Mouse (Mus musculus) kidney, adult 18-20 months (tissue): Measurements from ENCODE around the gene Tmem132a.

Experiments used
- DNase-seq: peaks from one replicate; pipeline ENCODE4 v3.0.0; 2021

The Tmem132a gene

DNA sequence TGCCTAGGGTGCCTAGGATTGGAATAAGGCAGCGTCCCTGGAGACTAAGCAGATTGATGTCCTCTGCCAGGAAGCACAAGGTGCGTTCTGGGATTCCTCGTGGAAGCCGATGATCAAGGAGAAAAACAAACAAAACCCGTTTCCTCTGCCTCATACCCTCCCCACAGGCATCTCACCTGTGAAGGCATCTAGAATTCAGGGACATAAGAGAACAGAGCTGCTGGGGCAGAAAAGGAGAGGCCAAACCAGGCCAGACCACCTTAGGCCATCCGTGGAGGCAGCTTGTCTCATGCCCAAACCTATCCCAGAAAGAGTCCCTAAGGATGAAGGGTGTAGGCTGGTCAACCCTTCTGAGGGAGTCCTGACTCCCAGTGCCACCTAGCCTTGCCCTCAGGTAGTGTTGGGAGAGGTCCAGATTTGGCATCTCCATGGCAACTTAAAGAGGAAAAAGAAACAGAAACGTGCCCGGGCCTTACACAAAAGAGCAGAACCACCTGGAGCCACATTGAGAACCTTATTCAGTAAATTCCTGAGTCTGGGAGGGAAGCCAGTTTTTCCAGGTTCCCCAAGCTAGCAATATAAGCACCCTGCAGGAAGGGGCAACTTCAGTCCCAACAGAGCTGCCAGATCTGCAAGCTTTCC is at the start of gene Tmem132a:
TSS of gene Tmem132a (minus strand) at position 55 of the 642 bp plus-strand sequence.
- no peak for DNase-seq

DNA sequence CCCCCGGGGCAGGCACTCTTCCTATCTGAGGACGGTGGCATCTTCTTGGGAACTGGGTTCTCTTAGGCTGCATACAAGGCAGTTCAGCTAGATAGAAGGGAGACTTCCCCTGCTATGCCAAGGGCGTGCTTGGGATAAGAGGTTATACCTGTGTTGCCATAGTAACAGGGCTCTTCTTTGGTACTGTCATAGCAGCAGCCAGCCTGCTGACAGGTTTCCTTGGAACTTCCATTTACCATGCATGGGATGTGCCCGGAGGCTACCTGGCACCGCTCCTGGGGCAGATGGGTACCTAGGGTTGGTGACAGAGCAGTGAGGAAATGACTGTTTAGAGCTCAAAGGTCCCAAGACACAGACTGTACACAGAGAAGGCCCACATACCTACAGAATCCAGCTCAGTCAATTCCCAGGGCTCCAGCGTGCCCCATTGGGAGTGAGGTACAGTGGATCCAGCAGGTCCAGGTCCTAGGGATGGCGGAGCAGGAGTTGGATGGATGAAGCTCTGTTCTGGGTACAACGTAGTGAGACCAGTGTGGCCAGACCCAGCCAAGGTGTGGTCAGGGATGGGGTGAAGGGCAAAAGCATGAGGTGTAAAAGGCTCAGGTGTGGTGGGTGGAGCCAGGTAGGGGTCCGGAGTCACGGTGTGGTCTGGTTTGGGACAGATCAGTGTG is 48.7 kb upstream of the Tmem132a start:
- DNase-seq, result no peak

DNA sequence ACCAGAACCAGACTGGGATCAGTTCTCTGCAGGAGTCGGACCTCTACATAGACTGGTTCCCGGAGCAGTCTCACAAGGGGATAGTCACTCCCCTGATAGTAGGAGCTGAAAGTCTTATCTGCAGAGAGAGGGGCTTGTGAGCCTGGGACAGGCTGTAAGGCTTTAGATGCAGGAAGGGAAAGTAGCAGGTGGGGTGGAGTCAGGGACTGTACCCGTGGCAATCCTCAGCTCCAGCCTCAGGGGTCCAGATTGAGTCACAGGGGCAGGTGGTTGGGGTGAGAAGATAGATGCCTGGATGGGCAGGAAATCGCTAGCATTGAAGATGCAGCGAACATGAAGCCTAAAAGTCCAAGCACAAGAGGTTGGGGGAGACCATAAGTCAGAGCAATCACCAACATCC is 46.8 kb upstream of the Tmem132a start:
- DNase-seq, result no peak

GRCm38 (mm10) chr19:10914870-10915269 is 45.1 kb upstream of the Tmem132a start:
- DNase-seq, result no peak

DNA sequence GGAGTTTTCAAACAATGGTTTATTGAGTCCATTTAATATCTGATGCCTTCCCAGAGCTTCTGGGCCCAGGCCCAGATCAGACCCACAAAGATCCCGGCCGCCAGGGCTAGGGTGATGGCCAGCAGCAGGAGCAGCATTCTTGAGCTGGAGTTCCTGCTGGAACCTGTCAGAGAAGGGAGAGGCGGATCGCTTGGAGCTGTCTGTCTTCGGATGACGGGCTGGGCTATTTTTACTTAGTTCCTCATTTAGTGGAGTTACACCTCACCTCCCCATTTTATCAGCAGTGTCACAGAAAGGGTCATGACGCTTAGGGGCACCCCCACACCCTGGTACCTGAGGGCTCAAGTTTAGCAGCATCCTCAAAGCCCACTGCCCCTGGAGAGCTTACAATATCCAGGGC is 44.6 kb upstream of the Tmem132a start:
- DNase-seq, result no peak

GRCm38 (mm10) chr19:10909087-10909721 is 39.5 kb upstream of the Tmem132a start:
- DNase-seq, result no peak

- peak; percentile 72 for DNase-seq
These were observed 38.2 kb upstream of the Tmem132a start for GRCm38 (mm10) chr19:10907891-10908290.

GRCm38 (mm10) chr19:10905728-10906000 is 35.9 kb upstream of the Tmem132a start:
- no peak for DNase-seq

DNA sequence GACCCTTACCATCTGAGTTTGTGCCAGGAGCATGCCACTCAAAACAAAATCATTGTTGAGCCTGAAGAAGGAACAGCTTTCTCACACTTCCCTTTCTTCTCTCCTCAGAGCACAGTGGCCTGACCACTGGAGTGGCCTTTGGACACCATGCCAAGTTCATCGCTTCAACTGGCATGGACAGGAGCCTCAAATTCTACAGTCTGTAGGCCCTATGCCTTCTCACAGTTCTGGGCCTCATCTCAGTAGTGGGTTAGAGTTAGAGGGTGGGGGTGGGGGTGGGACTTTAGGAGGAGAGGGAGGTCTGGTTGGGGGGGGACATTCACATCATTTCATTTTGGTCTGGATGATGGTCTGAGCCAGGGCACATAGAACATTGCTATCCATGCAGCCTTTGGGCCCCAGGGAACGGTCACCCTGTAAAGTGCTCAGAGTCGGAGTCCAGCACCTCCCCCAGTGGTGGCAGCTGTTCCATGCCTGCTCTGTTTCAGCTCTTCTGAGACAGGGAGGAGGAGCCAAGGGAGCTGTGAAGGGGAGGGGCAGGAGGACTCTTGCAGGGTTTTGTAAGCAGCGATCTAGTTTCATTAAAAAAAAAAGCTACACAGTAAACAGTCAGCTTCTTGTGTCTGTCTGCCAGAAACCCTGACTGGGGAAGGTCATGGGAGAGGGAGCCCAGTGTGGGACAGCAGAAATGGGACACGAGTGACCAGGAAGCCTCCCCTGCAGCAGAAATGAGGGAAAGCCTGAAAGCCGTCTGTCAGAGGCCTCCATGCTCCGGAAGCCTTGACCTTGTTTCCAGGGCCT is 35.4 kb upstream of the Tmem132a start:
- DNase-seq, result peak; percentile 62

- DNase-seq, result no peak
These were observed 34.8 kb upstream of the Tmem132a start for GRCm38 (mm10) chr19:10904512-10904911.

- no peak for DNase-seq
These were observed 31.3 kb upstream of the Tmem132a start for GRCm38 (mm10) chr19:10901046-10901445.

DNA sequence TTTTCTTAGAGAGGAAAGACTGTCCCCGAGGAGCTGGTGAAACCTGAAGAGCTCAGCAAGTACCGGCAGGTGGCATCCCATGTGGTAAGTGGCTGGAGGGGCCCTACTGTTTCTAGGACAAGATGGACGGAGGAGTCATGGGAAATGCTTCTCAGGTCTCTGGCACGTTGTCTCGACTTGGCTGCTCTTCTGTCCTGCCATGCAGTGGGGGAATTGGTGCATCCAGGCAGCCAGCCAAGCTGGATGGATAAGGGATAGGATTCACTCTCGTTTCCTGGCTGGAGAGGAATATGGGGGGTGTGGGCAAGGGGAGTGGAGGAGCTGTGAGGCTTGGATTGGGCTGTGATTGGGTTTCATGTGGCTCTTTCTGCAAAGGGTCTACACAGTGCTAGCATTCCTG is 30.6 kb upstream of the Tmem132a start:
- DNase-seq, result no peak

DNA sequence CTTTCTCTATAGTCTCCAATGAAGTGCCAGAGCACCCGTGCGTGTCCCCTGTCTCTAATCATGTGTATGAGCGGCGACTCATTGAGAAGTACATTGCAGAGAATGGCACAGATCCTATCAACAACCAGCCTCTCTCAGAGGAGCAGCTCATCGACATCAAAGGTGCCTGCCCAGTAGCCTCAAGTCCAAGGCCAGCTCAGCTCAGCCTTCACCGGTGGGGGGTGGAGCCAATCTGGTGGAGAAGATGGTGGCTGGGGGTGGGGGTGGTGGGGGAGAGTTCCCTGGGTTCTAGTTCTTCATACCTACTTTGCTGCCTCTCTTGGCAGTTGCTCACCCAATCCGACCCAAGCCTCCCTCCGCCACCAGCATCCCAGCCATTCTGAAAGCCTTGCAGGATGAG is 27.8 kb upstream of the Tmem132a start:
- DNase-seq, result no peak

- no peak for DNase-seq
These were observed 27.1 kb upstream of the Tmem132a start for GRCm38 (mm10) chr19:10896849-10897248.

DNA sequence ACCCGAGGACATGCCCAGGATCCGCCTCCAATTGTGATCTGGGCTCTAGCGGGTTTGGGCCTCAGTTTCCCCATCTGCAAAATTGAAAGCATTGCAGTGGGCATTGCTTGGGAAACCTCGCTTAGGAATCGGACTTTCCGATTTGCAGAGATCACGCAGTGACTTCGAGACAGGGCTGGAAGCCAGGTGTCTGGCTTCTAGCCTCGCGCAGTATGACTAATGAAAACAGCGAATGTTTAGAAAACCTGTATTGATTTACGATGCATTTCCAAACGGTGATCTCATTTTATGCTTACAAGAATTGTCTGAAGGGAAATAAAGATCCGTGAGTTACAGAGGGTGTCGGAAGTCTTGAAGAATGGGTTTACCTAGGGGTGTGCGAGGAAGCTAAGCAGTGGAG is 26.0 kb upstream of the Tmem132a start:
- no peak for DNase-seq

DNA sequence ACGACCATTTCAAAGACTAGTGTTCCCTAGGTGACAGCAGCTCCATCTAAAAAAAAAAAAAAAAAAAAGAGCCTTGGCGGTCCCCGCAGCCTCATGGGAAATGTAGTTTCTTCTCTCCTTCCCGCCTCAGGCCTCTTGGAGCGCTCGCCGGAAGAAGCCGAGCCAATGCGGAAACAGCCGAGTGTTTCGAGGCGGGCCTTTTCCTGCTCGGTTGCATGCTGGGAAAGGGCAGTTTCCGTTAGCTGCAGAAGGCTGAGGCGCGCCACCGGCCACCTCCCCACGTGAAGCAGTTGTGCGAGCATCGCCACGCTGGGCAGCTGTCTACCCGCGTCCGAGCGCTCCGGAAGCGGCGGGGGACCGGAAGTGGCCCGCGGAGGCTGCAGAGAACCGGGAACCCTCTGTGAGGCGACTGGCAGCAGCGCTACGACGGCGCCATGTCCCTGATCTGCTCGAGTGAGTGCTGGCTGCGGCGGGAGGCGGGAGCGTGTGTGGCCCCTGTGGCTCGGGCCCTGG is 25.3 kb upstream of the Tmem132a start, which contains the start of gene Prpf19:
TSS of gene Prpf19 (plus strand) at position 216 of the 513 bp plus-strand sequence.
- DNase-seq, result peak; percentile 98

GRCm38 (mm10) chr19:10892201-10892600 is 22.5 kb upstream of the Tmem132a start:
- no peak for DNase-seq

DNA sequence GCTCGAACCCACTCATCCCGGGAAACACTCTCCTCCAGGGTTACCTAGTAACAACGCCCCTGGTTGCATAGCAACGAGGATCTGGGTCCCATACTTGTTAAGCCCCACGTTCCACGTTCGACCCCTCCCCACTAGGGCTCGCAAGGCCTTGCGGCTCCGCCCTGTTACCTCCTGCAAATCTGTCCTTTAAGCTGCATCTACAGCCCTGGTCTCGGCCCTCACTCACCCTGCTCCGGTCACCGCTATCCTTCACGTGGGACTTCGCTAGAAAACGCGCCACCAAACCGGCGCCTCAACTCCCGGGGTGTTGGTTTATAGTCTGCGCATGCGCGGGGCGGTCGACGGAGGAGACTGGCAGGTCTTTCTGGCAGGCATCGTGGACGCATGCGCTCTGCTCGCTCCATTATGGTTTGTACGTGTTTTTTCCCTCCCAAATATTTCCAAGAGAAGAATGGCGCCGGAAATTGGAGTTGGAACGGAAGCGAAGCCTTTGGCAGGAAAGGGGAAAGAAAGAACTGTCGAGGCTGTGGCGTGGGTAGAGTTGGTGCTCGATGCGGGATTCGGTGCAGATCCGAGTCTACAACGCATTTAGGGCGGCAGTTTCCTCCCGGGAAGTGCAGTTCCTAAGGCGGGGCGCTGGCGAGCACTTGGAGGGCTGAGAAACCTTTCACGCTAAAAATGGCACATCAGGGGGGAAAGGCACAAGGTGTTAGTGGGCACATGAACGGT is 11.8 kb upstream of the Tmem132a start, which contains the start of gene Tmem109:
TSS of gene Tmem109 (minus strand) at position 576 of the 729 bp plus-strand sequence.
- DNase-seq, result peak; percentile 93

DNA sequence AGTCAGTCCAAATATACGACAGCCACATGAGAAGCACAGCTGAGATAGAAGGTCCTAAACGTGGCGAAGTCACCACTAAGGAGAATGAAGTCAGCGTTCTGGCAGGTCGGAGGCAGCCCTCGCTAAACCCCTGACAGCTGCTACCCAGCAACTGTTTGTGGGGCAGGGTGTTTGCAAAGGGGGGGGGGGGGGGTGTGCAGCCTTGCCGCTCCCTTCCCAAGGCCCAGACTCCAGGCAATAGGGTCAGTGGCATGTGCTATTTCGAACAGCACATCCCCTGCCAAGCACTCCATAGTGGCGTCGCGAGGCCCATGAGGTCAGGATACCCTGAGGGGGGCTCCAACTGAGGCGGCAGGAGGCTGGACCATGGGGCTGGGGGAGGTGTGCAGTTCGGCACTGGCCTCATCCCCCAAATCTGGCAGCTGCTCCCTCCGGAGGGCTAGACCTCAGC is 11.3 kb upstream of the Tmem132a start:
- DNase-seq, result peak; percentile 27

DNA sequence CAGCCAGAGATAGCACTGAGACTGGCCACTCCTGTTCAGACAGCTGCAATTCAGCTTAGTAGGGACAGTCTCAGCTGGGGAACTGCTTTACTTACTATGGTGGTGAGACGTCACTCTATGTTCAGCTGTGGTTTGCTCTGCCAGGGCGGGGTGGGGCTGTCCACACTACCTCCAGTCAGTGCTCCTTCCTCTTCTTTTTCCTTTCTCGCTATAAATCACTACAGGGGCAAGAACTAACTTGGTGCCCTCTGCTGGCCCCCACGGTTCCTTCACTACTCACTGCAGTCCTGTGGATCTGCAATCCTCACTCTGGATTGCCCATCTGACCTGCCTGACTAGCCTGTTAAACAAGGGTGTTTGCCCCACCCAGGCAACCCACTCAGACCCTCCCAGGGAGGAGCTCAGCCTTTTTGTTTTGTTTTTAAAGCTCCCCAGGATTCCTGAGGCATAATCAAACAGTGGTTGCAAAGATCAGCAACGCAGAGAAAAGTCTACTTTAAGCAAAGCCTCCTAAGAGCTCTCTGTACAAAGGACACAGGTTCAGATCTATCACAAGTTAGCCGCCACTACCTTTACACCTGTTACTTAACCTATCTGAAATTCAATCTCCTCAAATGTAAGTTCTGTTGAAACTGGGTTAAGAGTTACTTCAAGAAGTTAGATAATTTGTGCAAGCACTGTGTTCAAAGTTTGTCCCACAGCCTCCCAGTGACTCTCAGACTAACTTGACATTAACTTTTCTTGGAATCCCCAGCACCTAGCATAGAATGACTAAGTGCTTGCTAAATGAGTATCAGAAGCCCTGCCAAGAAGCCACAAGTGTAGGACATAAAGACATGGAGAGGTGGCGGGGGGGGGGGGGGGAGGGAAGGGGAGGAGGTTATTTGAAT is 10.6 kb upstream of the Tmem132a start:
- DNase-seq, result peak; percentile 61

DNA sequence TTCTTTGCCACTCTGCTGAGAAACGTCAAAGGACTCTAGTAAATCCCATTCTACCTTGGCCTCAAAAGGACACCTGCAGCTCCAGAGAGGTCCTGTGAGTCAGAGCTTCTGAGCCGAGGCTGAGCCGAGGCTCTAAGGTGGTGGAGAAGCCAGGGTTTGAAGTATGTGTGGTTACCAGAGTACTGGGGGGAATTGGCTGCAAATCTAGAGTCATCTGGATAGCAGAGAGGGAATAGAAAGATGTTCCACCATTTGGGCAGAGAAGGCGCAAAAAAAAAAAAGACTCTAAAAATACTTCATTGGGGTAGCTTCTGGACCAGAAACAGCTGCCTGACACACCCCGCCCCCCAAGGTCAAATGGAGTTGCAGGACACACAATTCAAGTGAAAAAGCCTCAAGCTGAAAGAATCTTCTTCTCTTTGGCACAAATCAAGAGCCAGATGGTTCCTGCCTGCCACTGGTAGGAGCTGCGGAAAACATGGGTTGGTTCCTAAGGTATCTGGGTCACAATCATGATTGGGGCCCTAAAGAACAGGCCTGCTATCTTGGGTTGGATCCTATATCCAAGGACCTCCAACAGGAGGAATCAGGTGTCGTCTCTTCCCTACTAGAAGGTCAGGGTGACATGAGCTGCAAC is 8.6 kb upstream of the Tmem132a start:
- DNase-seq, result no peak
